Mouse (Mus musculus) hematopoietic stem cell, adult 5-6 weeks (primary cell): ENCODE measurements at regions not wholly inside any gene's neighbourhood (a gene's known extent, or its start where the extent isn't known, plus 50 kb on each side); places are given as distances from the start of the nearest gene placed in this dataset.

Experiments
- ATAC-seq, 2 experiments: fragments of 125-278 bp in 1 of 2; replicated peaks in 1 of 2; 2 replicates each; pipeline ENCODE4 v1.8.0; 2016 to 2017; ENCODE audit warnings: inconsistent platforms in 2 of 2, mild to moderate bottlenecking in 2 of 2, moderate number of reproducible peaks in 2 of 2, low read depth in 1 of 2, moderate TSS enrichment in 1 of 2; ENCODE audit not compliant: low FRiP score in 2 of 2, poor library complexity in 2 of 2, severe bottlenecking in 2 of 2, insufficient read depth in 1 of 2, low TSS enrichment in 1 of 2

- peak in 1 of 2 experiments; percentile 59; a peak in 1 of 4 replicates for ATAC-seq
Observed at GRCm38 (mm10) chr1:66099562-66100444, 75.3 kb upstream of the Map2 start.

- ATAC-seq: no peak
Observed at GRCm38 (mm10) chr1:66101419-66101818, 73.7 kb upstream of the Map2 start.

DNA sequence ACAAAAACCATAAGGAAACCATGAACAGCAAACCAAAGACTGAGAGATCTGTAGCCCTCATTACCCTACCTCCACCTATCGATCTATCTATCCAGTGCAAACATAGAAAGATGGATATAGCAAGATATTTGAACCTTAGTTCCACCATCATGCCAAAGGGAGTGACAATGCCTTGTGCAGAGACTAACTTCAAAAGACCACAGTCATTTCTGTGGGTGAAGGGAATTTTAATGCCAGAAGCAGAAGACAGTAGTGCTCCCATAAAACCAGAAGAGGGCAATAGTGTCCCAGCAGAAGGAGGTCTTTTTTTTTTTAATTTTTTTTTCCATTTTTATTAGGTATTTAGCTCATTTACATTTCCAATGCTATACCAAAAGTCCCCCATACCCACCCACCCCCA, 70.6 kb upstream of the Map2 start:
- ATAC-seq: no peak; a peak in 1 of 4 replicates

DNA sequence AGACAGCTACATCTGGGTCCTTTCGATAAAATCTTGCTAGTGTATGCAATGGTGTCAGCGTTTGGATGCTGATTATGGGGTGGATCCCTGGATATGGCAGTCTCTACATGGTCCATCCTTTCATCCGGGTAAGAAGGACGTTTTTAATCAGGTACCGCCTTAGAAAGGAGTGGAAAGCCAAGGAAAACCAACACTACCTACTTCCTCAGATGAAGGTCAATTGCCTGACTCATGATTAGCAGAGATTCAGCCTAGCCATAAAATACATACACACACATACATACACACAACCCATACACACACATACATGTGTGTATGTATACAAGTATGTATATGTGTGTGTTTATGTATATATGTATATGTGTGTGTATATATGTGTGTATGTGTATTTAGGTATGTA, 69.9 kb upstream of the Map2 start:
- no peak for ATAC-seq

GRCm38 (mm10) chr1:66108051-66108450, 67.0 kb upstream of the Map2 start:
- ATAC-seq: no peak

DNA sequence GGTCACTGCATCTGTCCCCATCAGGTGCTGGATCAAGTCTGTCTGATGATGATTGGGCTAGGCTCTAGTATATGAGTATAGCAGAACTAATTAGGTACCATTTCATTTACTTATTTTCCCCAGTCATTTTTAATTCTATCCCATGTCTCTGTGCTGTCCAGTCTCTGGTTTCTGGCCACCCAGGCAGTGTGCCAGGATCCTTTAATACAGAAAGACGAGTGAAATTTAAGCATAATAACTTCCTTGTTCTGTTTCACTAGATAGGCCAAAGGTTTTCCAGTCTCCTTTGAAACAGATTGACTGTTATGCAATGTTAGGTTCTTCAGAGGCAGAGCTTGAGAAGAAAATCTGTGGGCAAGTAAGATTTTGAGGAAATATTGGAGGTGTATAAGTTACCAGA, 61.2 kb upstream of the Map2 start:
- ATAC-seq: no peak

DNA sequence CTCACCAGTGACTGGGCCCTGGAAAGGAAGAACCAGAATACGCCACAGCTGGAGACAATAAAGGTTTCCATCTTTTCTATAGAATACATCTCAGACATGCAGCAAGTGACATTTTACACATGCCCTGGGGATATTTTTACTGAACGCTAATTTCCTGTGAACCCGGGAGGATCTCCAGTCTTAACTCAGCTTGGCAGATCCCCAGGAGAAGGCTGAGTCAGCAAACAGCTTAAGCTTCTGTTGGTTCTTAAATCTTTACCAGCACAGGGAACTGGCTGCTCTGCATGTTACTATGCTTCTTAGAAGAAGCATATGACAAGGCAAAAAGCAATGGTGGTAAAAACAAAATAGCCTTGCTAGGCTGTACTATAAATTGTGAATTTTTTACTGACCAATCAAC, 59.7 kb upstream of the Map2 start:
- ATAC-seq: peak; percentile 51 to 73; a peak in 3 of 4 replicates
